Mouse (Mus musculus) MEL (cell line): ENCODE measurements around the gene Prkch. TPM values are rescaled to one million over a fixed set of nuclear protein-coding genes. Genes with fewer than 3 reads are reported as not detected.

Experiments
- DNase-seq: peaks from one replicate; pipeline ENCODE4 v3.0.0; 2011; ENCODE audit warnings: low read depth, low spot score
- H3K27ac ChIP-seq: 2 replicates; pipeline ENCODE4 v1.5.1; 2012; ENCODE audit warnings: low read depth, mild to moderate bottlenecking, control low read depth, low read length, moderate library complexity; ENCODE audit not compliant: control insufficient read depth
- H3K27me3 ChIP-seq, 2 experiments: fragments of 150-350 bp in 1 of 2; sonication (generic) in 1 of 2; 2 replicates each; pipeline ENCODE4 v1.6.1; 2012; ENCODE audit warnings: low read length in 2 of 2, mild to moderate bottlenecking in 2 of 2, improper control_type of control experiment in 1 of 2, moderate library complexity in 1 of 2; ENCODE audit not compliant: insufficient read depth in 2 of 2, control insufficient read depth in 1 of 2
- H3K36me3 ChIP-seq, 2 experiments: 2 replicates each; pipeline ENCODE4 v1.6.1; 2012 to 2014; ENCODE audit warnings: low read length in 2 of 2, improper control_type of control experiment in 1 of 2, inconsistent platforms in 1 of 2, mild to moderate bottlenecking in 1 of 2; ENCODE audit not compliant: insufficient read depth in 2 of 2, control insufficient read depth in 1 of 2
- H3K4me1 ChIP-seq, 2 experiments: fragments of 150-350 bp in 1 of 2; sonication (generic) in 1 of 2; 2 replicates each; pipeline ENCODE4 v1.6.1; 2012; ENCODE audit warnings: low read length in 2 of 2, improper control_type of control experiment in 1 of 2, mild to moderate bottlenecking in 1 of 2; ENCODE audit not compliant: insufficient read depth in 2 of 2, control insufficient read depth in 1 of 2
- H3K4me3 ChIP-seq, 2 experiments: fragments of 150-350 bp in 1 of 2; sonication (generic) in 1 of 2; 2 replicates each; pipeline ENCODE4 v1.5.1; 2012; ENCODE audit warnings: low read depth in 2 of 2, low read length in 2 of 2, mild to moderate bottlenecking in 2 of 2, moderate library complexity in 2 of 2, control low read depth in 1 of 2, improper control_type of control experiment in 1 of 2; ENCODE audit not compliant: control insufficient read depth in 1 of 2, insufficient read depth in 1 of 2
- H3K79me2 ChIP-seq: 2 replicates; pipeline ENCODE4 v1.6.1; 2012; ENCODE audit warnings: mild to moderate bottlenecking, low read length, moderate library complexity; ENCODE audit not compliant: control insufficient read depth, poor library complexity, insufficient read depth
- H3K9ac ChIP-seq: 2 replicates; pipeline ENCODE4 v1.6.1; 2012; ENCODE audit warnings: low read depth, mild to moderate bottlenecking, control low read depth, low read length, moderate library complexity; ENCODE audit not compliant: control insufficient read depth, poor library complexity, severe bottlenecking
- H3K9me3 ChIP-seq: fragments of 150-350 bp; sonication (generic); replicated peaks from 2 replicates; pipeline ENCODE4 v1.6.1; 2012; ENCODE audit warnings: mild to moderate bottlenecking, low read length, improper control_type of control experiment, moderate library complexity; ENCODE audit not compliant: insufficient read depth
- BHLHE40 ChIP-seq: IDR thresholded peaks from 2 replicates; pipeline ENCODE4 v1.6.1; 2012; ENCODE audit warnings: low read depth, mild to moderate bottlenecking, inconsistent platforms, low read length, improper control_type of control experiment, borderline replicate concordance
- CHD1 ChIP-seq: IDR thresholded peaks from 2 replicates; pipeline ENCODE4 v1.6.1; 2012; ENCODE audit warnings: low read depth, mild to moderate bottlenecking, inconsistent platforms, low read length, improper control_type of control experiment
- CHD2 ChIP-seq: IDR thresholded peaks from 2 replicates; pipeline ENCODE4 v1.6.1; 2011; ENCODE audit warnings: low read length, improper control_type of control experiment
- E2F4 ChIP-seq: IDR thresholded peaks from 2 replicates; pipeline ENCODE4 v1.6.1; 2011; ENCODE audit warnings: low read depth, low read length, improper control_type of control experiment, borderline replicate concordance
- ETS1 ChIP-seq: IDR thresholded peaks from 2 replicates; pipeline ENCODE4 v1.6.1; 2012; ENCODE audit warnings: low read depth, mild to moderate bottlenecking, inconsistent platforms, low read length, improper control_type of control experiment, moderate library complexity
- GABPA ChIP-seq: IDR thresholded peaks from 2 replicates; pipeline ENCODE4 v1.6.1; 2012; ENCODE audit warnings: low read depth, mild to moderate bottlenecking, inconsistent platforms, low read length, improper control_type of control experiment, moderate library complexity
- JUND ChIP-seq: IDR thresholded peaks from 2 replicates; pipeline ENCODE4 v1.6.1; 2011; ENCODE audit warnings: low read depth, mild to moderate bottlenecking, improper control_type of control experiment, low read length
- KAT2A ChIP-seq: conservative IDR thresholded peaks from 2 replicates; pipeline ENCODE4 v1.6.1; 2012; ENCODE audit warnings: low read depth, low read length, improper control_type of control experiment, inconsistent platforms
- MAX ChIP-seq: IDR thresholded peaks from 2 replicates; pipeline ENCODE4 v1.6.1; 2011; ENCODE audit warnings: low read length, improper control_type of control experiment
- MAZ ChIP-seq: IDR thresholded peaks from 2 replicates; pipeline ENCODE4 v1.6.1; 2012; ENCODE audit warnings: low read depth, mild to moderate bottlenecking, inconsistent platforms, low read length, improper control_type of control experiment
- MEF2A ChIP-seq: IDR thresholded peaks from 2 replicates; pipeline ENCODE4 v1.6.1; 2014; ENCODE audit warnings: low read depth, mild to moderate bottlenecking, inconsistent platforms, low read length, improper control_type of control experiment; ENCODE audit not compliant: poor library complexity, insufficient replicate concordance, severe bottlenecking; ENCODE audit errors: extremely low read depth
- MXI1 ChIP-seq: IDR thresholded peaks from 2 replicates; pipeline ENCODE4 v1.6.1; 2011; ENCODE audit warnings: mild to moderate bottlenecking, low read depth, low read length, improper control_type of control experiment
- MYB ChIP-seq: IDR thresholded peaks from 2 replicates; pipeline ENCODE4 v1.6.1; 2011; ENCODE audit warnings: mild to moderate bottlenecking, low read depth, low read length, improper control_type of control experiment
- MYC ChIP-seq: IDR thresholded peaks from 2 replicates; pipeline ENCODE4 v1.6.1; 2011; ENCODE audit warnings: low read depth, mild to moderate bottlenecking, low read length, improper control_type of control experiment, moderate library complexity
- NELFE ChIP-seq: IDR thresholded peaks from 2 replicates; pipeline ENCODE4 v1.6.1; 2011; ENCODE audit warnings: low read depth, low read length, improper control_type of control experiment
- POLR2AphosphoS5 ChIP-seq: IDR thresholded peaks from 2 replicates; pipeline ENCODE4 v1.6.1; 2012; ENCODE audit warnings: low read depth, borderline replicate concordance, mild to moderate bottlenecking, inconsistent platforms, low read length, moderate library complexity, mixed read lengths
- RAD21 ChIP-seq: IDR thresholded peaks from 2 replicates; pipeline ENCODE4 v1.6.1; 2011; ENCODE audit warnings: mild to moderate bottlenecking, low read depth, low read length, improper control_type of control experiment
- SIN3A ChIP-seq: IDR thresholded peaks from 2 replicates; pipeline ENCODE4 v1.6.1; 2012; ENCODE audit warnings: low read length, improper control_type of control experiment, inconsistent platforms
- SMC3 ChIP-seq: IDR thresholded peaks from 2 replicates; pipeline ENCODE4 v1.6.1; 2011; ENCODE audit warnings: low read depth, low read length, improper control_type of control experiment
- TBP ChIP-seq: IDR thresholded peaks from 2 replicates; pipeline ENCODE4 v1.8.0; 2011; ENCODE audit warnings: low read depth, low read length, improper control_type of control experiment
- USF1 ChIP-seq: IDR thresholded peaks from 2 replicates; pipeline ENCODE4 v1.6.1; 2014; ENCODE audit warnings: low read depth, mild to moderate bottlenecking, inconsistent platforms, low read length, improper control_type of control experiment, moderate library complexity
- USF2 ChIP-seq, 2 experiments: IDR thresholded peaks; 2 replicates each; pipeline ENCODE4 v1.6.1; 2011 to 2012; ENCODE audit warnings: improper control_type of control experiment in 2 of 2, low read length in 2 of 2, borderline replicate concordance in 1 of 2, inconsistent platforms in 1 of 2, low read depth in 1 of 2, mild to moderate bottlenecking in 1 of 2; ENCODE audit not compliant: insufficient read depth in 1 of 2
- ZC3H11A ChIP-seq: IDR thresholded peaks from 2 replicates; pipeline ENCODE4 v1.6.1; 2012; ENCODE audit warnings: low read depth, mild to moderate bottlenecking, inconsistent platforms, low read length, improper control_type of control experiment
- ZNF384 ChIP-seq: IDR thresholded peaks from 2 replicates; pipeline ENCODE4 v1.6.1; 2012; ENCODE audit warnings: low read depth, mild to moderate bottlenecking, inconsistent platforms, low read length, improper control_type of control experiment
- polyA plus RNA-seq, 2 experiments: library from polyadenylated mRNA; stranded (reverse) in 1 of 2; unstranded in 1 of 2; fragments of >175 nt in 1 of 2; fragments of >200 nt in 1 of 2; gene quantifications; 2 replicates each; pipeline versions ENCODE4 v1.2.1 to v1.2.4; 2012; ENCODE audit warnings: low replicate concordance in 2 of 2, low read depth in 1 of 2; ENCODE audit not compliant: insufficient read length in 2 of 2, insufficient read depth in 1 of 2, missing spikeins in 1 of 2
- total RNA-seq: library from RNA; depleted of rRNA; stranded (reverse); fragments of 300-350 nt; gene quantifications from 2 replicates; pipeline ENCODE4 v1.2.3, GENCODE M21; 2012

The Prkch gene
- total and polyA plus RNA-seq, 3 experiments, result not detected

- H3K27me3 ChIP-seq, result no peaks in the 10 kb centered on the region; a peak in 1 of 4 replicates
- H3K9ac ChIP-seq, result no peak overlapping the region
- H3K36me3 ChIP-seq, result no peaks in the 10 kb centered on the region
- no peaks in the 10 kb centered on the region for H3K9me3 ChIP-seq
- H3K4me1 ChIP-seq, result no peaks in the 10 kb centered on the region
- DNase-seq, result no peak
- no peak overlapping the region for H3K27ac ChIP-seq
- no peak for TF ChIP-seq BHLHE40
- TF ChIP-seq GABPA, result no peak
- no peak for TF ChIP-seq SMC3
- TF ChIP-seq USF1, result no peak
- no peak for TF ChIP-seq MAX
- no peak for TF ChIP-seq MYC
- no peak overlapping the region for H3K4me3 ChIP-seq
- H3K79me2 ChIP-seq, result no peaks in the 10 kb centered on the region
Observed at GRCm38 (mm10) chr12:73815463-73815862, 230.9 kb downstream of the Prkch start.

GRCm38 (mm10) chr12:73815892-73816291, 231.3 kb downstream of the Prkch start:
- no peaks in the 10 kb centered on the region for H3K9me3 ChIP-seq
- H3K4me3 ChIP-seq, result no peak overlapping the region
- TF ChIP-seq KAT2A, result no peak
- TF ChIP-seq MYB, result no peak
- TF ChIP-seq MYC, result no peak
- TF ChIP-seq MAZ, result no peak
- TF ChIP-seq NELFE, result no peak
- no peak for TF ChIP-seq ZNF384
- TF ChIP-seq MAX, result no peak
- no peak for TF ChIP-seq ETS1
- TF ChIP-seq CHD1, result no peak
- TF ChIP-seq E2F4, result no peak
- no peak for TF ChIP-seq MXI1
- TF ChIP-seq JUND, result no peak

GRCm38 (mm10) chr12:73816866-73817265, 232.3 kb downstream of the Prkch start:
- TF ChIP-seq MEF2A (no peak), NELFE (no peak), GABPA (no peak), ZC3H11A (no peak), JUND (no peak), POLR2AphosphoS5 (no peak), MAZ (no peak), KAT2A (no peak), RAD21 (no peak), CHD2 (no peak), USF2 (IDR thresholded peaks at IDR 0.05; ENCODE audit: borderline replicate concordance in 1 of 2, insufficient read depth in 1 of 2, low read depth in 1 of 2, low read length in 2 of 2) (no peak), TBP (no peak), E2F4 (no peak), SMC3 (no peak), SIN3A (no peak), ETS1 (no peak)
- no peak overlapping the region for H3K9ac ChIP-seq
- no peaks in the 10 kb centered on the region for H3K9me3 ChIP-seq
- no peaks in the 10 kb centered on the region; a peak in 2 of 4 replicates for H3K27me3 ChIP-seq
- no peaks in the 10 kb centered on the region for H3K79me2 ChIP-seq
- H3K4me3 ChIP-seq, result no peak overlapping the region
- no peak overlapping the region for H3K27ac ChIP-seq
- no peaks in the 10 kb centered on the region for H3K4me1 ChIP-seq
- no peaks in the 10 kb centered on the region for H3K36me3 ChIP-seq
- no peak for DNase-seq

More at GRCm38 (mm10) chr12:73815892-73816291, 231.3 kb downstream of the Prkch start:
- no peaks in the 10 kb centered on the region for H3K36me3 ChIP-seq
- no peaks in the 10 kb centered on the region for H3K4me1 ChIP-seq
- H3K9ac ChIP-seq, result no peak overlapping the region
- no peak overlapping the region for H3K27ac ChIP-seq
- DNase-seq, result no peak
- H3K27me3 ChIP-seq, result no peaks in the 10 kb centered on the region; a peak in 2 of 4 replicates
- H3K79me2 ChIP-seq, result no peaks in the 10 kb centered on the region
